Mouse (Mus musculus) liver, adult 2 months (tissue): ENCODE results near the gene Tlk1.

Source experiments
- CTCF ChIP-seq: fragments of 200-500 bp; IDR thresholded peaks from 2 replicates; pipeline ENCODE4 v1.5.1; 2011; ENCODE audit warnings: low read depth, low read length, control low read depth
- POLR2A ChIP-seq: fragments of 200-500 bp; IDR thresholded peaks from 2 replicates; pipeline ENCODE4 v1.6.1; 2011; ENCODE audit warnings: low read length, control low read depth; ENCODE audit not compliant: insufficient read depth; ENCODE audit errors: extremely low read depth

DNA sequence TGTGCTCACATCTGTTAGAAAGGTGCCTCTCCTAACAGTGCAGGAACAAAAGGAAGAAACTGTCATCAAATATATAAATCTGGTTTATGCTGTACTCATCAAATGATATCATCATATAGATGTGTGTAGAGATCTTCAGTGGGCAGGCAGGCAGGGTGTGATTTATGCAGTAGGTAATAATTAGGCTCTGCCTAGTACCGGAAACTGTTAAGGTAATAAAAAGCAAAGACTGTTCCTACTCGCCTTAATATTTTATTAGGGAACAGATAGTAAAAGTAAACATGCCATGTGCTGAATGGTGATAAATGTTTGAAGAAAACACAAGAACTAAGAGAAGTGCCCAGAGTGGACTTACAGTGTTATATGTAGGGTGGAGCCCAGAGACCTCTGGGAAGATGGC is 143.2 kb downstream of the Tlk1 start:
- no peak for TF ChIP-seq CTCF
- TF ChIP-seq POLR2A: no peak
